In genomic region chr12:36674481-36674880, GRCm38 (mm10) we compare ENCODE assay signal across 25 mouse cellular contexts.
DNase-seq lines count a peak whose midpoint lies in the region; ATAC-seq lines count a peak whose summit lies in the region.
"Had no signal": no experiment of that assay in that cellular context is flagged by ENCODE, and none has a peak within 500 bp of the region (broad histone marks: within the 10 kb centered on the region; RNA-seq: fewer than 3 reads in every experiment).

No protein-coding gene starts in this region.

- no peak overlapping the region for H3K9ac ChIP-seq in neural tube, embryonic 15.5 days (replicated peaks)
- H3K9ac ChIP-seq: forebrain, embryonic 13.5 days; forebrain, postnatal 0 days; hindbrain, embryonic 12.5 days had no signal

- H3K36me3 ChIP-seq in neural tube, embryonic 15.5 days = no peaks in the 10 kb centered on the region
- H3K36me3 ChIP-seq: embryonic facial prominence, embryonic 10.5 days; G1E; heart, embryonic 10.5 days; hindbrain, embryonic 12.5 days had no signal

- no peaks in the 10 kb centered on the region for H3K27me3 ChIP-seq in neural tube, embryonic 15.5 days (replicated peaks)
- H3K27me3 ChIP-seq: forebrain, embryonic 13.5 days; hindbrain, embryonic 12.5 days had no signal

- DNase-seq in embryo, embryonic 10 days (ENCODE audit: low spot score) = peak; percentile 23
- DNase-seq in embryo, embryonic 9.5 days (ENCODE audit: extremely low spot score) = no peak
- DNase-seq in forelimb bud, embryonic 11.5 days (ENCODE audit: low read depth, low spot score) = peak; percentile 21
- DNase-seq in yolk sac, embryonic 10.5 days (ENCODE audit: low spot score) = peak; percentile 10
- no peak for DNase-seq in left cerebral cortex, adult 9 months (ENCODE audit: low spot score in 2 of 2)
- DNase-seq: adrenal gland, postnatal 25 days; B cell, adult 2 months; cerebellum, adult 11-12 months; cerebellum, adult 9-10 months; cerebellum, postnatal 36 days; forebrain, postnatal 0 days; gastrocnemius, postnatal 10 days; heart, adult 18-20 months; heart, postnatal 10 days; heart, postnatal 4 days had no signal

- H3K4me1 ChIP-seq in brown adipose tissue, adult 24 weeks (ENCODE audit: control insufficient read depth, insufficient read depth, insufficient read length, low read length) = no peaks in the 10 kb centered on the region
- H3K4me1 ChIP-seq in neural tube, embryonic 15.5 days = no peaks in the 10 kb centered on the region
- H3K4me1 ChIP-seq: heart, embryonic 10.5 days; hindbrain, embryonic 12.5 days had no signal

- 37% methylated on average over 2 of the region's 2 CpGs for WGBS in neural tube, embryonic 15.5 days

- H3K4me3 ChIP-seq in brown adipose tissue, adult 24 weeks (ENCODE audit: insufficient read depth, low read depth, low read length) = no peak overlapping the region
- no peak overlapping the region for H3K4me3 ChIP-seq in neural tube, embryonic 15.5 days (replicated peaks)
- H3K4me3 ChIP-seq: embryonic facial prominence, embryonic 10.5 days; forebrain, embryonic 13.5 days; heart, embryonic 10.5 days; hindbrain, embryonic 12.5 days had no signal

- no peak for ATAC-seq in neural tube, embryonic 15.5 days (ENCODE audit: low FRiP score)
- ATAC-seq: CD4-positive, CD25-positive, alpha-beta regulatory T cell, adult 4 months; forebrain, embryonic 13.5 days; forebrain, postnatal 0 days; hindbrain, embryonic 16.5 days; inflammation-experienced regulatory T-cells, adult 6 months had no signal

- no peaks in the 10 kb centered on the region for H3K9me3 ChIP-seq in neural tube, embryonic 15.5 days (replicated peaks)
- H3K9me3 ChIP-seq: embryonic facial prominence, embryonic 10.5 days; forebrain, embryonic 13.5 days; heart, embryonic 10.5 days; hindbrain, embryonic 12.5 days had no signal

- H3K27ac ChIP-seq in brown adipose tissue, adult 24 weeks (replicated peaks; ENCODE audit: low read depth, low read length) = peak overlapping the region; percentile 21; the same call in 1 of the 2 replicates
- no peak overlapping the region for H3K27ac ChIP-seq in neural tube, embryonic 15.5 days (replicated peaks)
- H3K27ac ChIP-seq: embryonic facial prominence, embryonic 10.5 days; forebrain, embryonic 13.5 days; heart, embryonic 10.5 days; hindbrain, embryonic 12.5 days had no signal

- no peak overlapping the region for H3K4me2 ChIP-seq in neural tube, embryonic 15.5 days
- H3K4me2 ChIP-seq: forebrain, embryonic 13.5 days; hindbrain, embryonic 12.5 days had no signal

Comparison
In these comparisons a context has a peak if more than half of its experiments do, and no peak if none do; other contexts are left out.
1. DNase-seq: peak in embryo, embryonic 10 days (single experiment), forelimb bud, embryonic 11.5 days (single experiment) and yolk sac, embryonic 10.5 days (single experiment); none in embryo, embryonic 9.5 days (single experiment) and left cerebral cortex, adult 9 months (0 of 2).